Mouse (Mus musculus) leukemia stem cell, adult 10-12 weeks (primary cell): ENCODE measurements around the gene Itm2b. TPM values are rescaled to one million over a fixed set of nuclear protein-coding genes. Genes with fewer than 3 reads are reported as not detected.

Experiments
- polyA plus RNA-seq: library from polyadenylated mRNA; stranded (reverse); fragments of >175 nt; gene quantifications from 2 replicates; pipeline ENCODE4 v1.2.3, GENCODE M21; 2012; ENCODE audit warnings: low replicate concordance

Itm2b gene
- 82.4 and 183 TPM in 2 replicates for polyA plus RNA-seq

GRCm38 (mm10) chr14:73384913-73385719 lies at the start of gene Itm2b:
Gene Itm2b (minus strand): TSS chr14:73385289.

DNA sequence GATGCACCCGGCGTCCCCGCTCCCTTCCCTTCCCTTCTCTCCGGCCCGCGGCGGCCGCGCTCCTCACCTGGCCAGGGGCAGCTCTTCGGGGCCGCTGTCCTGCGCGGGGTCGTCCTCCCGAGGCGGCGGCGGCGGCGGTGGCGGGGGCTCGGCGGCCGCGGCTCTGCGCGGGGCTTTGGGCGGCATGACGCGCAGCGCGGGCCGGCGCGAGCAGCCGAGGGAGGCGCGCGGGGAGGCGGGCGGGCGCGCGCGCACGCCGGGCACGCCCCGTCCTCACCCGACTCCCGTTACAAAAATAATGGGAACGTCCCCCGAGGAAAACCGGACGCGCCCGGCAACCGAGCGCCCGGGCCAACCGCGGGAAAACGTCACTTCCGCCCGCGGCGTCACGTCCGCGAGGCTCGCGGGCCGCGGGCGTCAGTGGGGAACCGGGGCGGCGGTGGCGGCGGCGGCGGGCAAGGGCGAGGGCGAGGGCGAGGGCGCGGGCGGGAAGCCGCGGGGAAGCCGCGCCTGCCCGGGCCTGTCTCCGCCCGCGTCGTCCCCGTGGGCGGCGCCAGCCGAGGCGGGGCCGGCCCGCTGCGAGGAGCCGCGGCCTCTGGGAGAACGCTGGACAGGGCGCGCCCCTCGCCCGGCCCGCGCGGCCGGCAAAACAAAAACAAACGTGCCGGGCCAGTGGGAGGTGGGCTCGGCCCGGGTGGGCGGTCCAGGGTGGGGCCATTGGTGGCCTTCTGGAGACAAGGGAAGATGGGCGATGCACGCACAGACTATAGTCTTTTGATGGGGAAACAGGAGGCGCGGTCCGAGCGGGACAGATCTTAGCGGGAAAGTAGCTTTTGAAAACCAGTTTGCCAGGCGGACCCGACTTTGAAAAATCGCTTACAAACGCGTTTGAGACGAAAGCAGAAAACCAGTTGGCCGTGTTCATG lies 59.4 kb downstream of the Itm2b start, which contains the start of gene Rb1:
Rb1 (minus strand) TSS at position 367 of the 926 bp plus-strand sequence.

Other genes starting within 250 kb of the Itm2b start
- gene Lpar6, start 147.4 kb downstream of the Itm2b start, polyA plus RNA-seq = not detected in 2 replicates
- 7.1 and 8.8 TPM in 2 replicates for gene Rb1, start 59.5 kb downstream of the Itm2b start, polyA plus RNA-seq
- gene Med4, start 124.7 kb upstream of the Itm2b start, polyA plus RNA-seq = 2.9 and 4.6 TPM in 2 replicates
- gene Sucla2, start 140.0 kb upstream of the Itm2b start, polyA plus RNA-seq = 12.7 and 27.8 TPM in 2 replicates
- gene Nudt15, start 163.0 kb upstream of the Itm2b start, polyA plus RNA-seq = 0.05 and 1.3 TPM in 2 replicates